Mouse (Mus musculus): Measurements from ENCODE around the gene Txndc15.

Gene Txndc15

GRCm38 (mm10) chr13:55714501-55715166 is at the start of gene Txndc15:
Gene Txndc15, plus strand, starts transcription at chr13:55714650.
- DNase-seq (ENCODE audit: low read depth, low spot score): peak; percentile 84

GRCm38 (mm10) chr13:55668550-55668949 is 45.9 kb upstream of the Txndc15 start:
- peak; percentile 58 for DNase-seq (ENCODE audit: low read depth, low spot score)

- no peak for DNase-seq (ENCODE audit: low read depth, low spot score)
Measured at GRCm38 (mm10) chr13:55672711-55673110, 41.7 kb upstream of the Txndc15 start.

- DNase-seq (ENCODE audit: low read depth, low spot score): no peak
Measured at GRCm38 (mm10) chr13:55677364-55677763, 37.1 kb upstream of the Txndc15 start.

- DNase-seq (ENCODE audit: low read depth, low spot score): no peak
Measured at GRCm38 (mm10) chr13:55682201-55682600, 32.2 kb upstream of the Txndc15 start.

GRCm38 (mm10) chr13:55683581-55683980 is 30.9 kb upstream of the Txndc15 start:
- DNase-seq (ENCODE audit: low read depth, low spot score): no peak

- no peak for DNase-seq (ENCODE audit: low read depth, low spot score)
Measured at GRCm38 (mm10) chr13:55686107-55686633, 28.3 kb upstream of the Txndc15 start.

- DNase-seq (ENCODE audit: low read depth, low spot score): peak; percentile 71
Measured at GRCm38 (mm10) chr13:55687927-55688602, 26.4 kb upstream of the Txndc15 start.

- DNase-seq (ENCODE audit: low read depth, low spot score): peak; percentile 93
Measured at GRCm38 (mm10) chr13:55692535-55693242, 21.8 kb upstream of the Txndc15 start, which contains the start of gene B230219D22Rik. Gene B230219D22Rik, plus strand, starts transcription at chr13:55693124.

- no peak for DNase-seq (ENCODE audit: low read depth, low spot score)
Measured at GRCm38 (mm10) chr13:55693243-55693721, 21.2 kb upstream of the Txndc15 start.

GRCm38 (mm10) chr13:55694110-55694509 is 20.3 kb upstream of the Txndc15 start:
- no peak for DNase-seq (ENCODE audit: low read depth, low spot score)

GRCm38 (mm10) chr13:55695989-55696388 is 18.5 kb upstream of the Txndc15 start:
- DNase-seq (ENCODE audit: low read depth, low spot score): peak; percentile 41

- DNase-seq (ENCODE audit: low read depth, low spot score): peak; percentile 76
Measured at GRCm38 (mm10) chr13:55704301-55704700, 10.1 kb upstream of the Txndc15 start.

- DNase-seq (ENCODE audit: low read depth, low spot score): peak; percentile 60
Measured at GRCm38 (mm10) chr13:55712846-55713245, 1.6 kb upstream of the Txndc15 start.

GRCm38 (mm10) chr13:55715167-55715512 is 690 bp downstream of the Txndc15 start:
- DNase-seq (ENCODE audit: low read depth, low spot score): no peak

GRCm38 (mm10) chr13:55715908-55716510 is 1.6 kb downstream of the Txndc15 start:
- DNase-seq (ENCODE audit: low read depth, low spot score): no peak

GRCm38 (mm10) chr13:55721516-55721915 is 7.1 kb downstream of the Txndc15 start:
- DNase-seq (ENCODE audit: low read depth, low spot score): no peak

- no peak for DNase-seq (ENCODE audit: low read depth, low spot score)
Measured at GRCm38 (mm10) chr13:55721995-55722394, 7.5 kb downstream of the Txndc15 start.

GRCm38 (mm10) chr13:55726598-55727119 is 12.2 kb downstream of the Txndc15 start:
- no peak for DNase-seq (ENCODE audit: low read depth, low spot score)

GRCm38 (mm10) chr13:55727120-55727838 is 12.8 kb downstream of the Txndc15 start, which contains the start of gene Pcbd2:
Gene Pcbd2, plus strand, starts transcription at chr13:55727368.
- peak; percentile 75 for DNase-seq (ENCODE audit: low read depth, low spot score)

GRCm38 (mm10) chr13:55727839-55728238 is 13.4 kb downstream of the Txndc15 start:
- peak; percentile 84 for DNase-seq (ENCODE audit: low read depth, low spot score)
